Mouse (Mus musculus) MEL (cell line): ENCODE results near the gene Rasgrp3. TPM values are rescaled to one million over a fixed set of nuclear protein-coding genes. Genes with fewer than 3 reads are reported as not detected.
"Not testable (repeated sequence)": the region's sequence is repeated elsewhere in the genome, so short reads cannot be mapped to it uniquely, and the experiment has no call there.

ENCODE experiments used
- DNase-seq: peaks from one replicate; pipeline ENCODE4 v3.0.0; 2011; ENCODE audit warnings: low read depth, low spot score
- H3K27ac ChIP-seq: 2 replicates; pipeline ENCODE4 v1.5.1; 2012; ENCODE audit warnings: low read depth, mild to moderate bottlenecking, control low read depth, low read length, moderate library complexity; ENCODE audit not compliant: control insufficient read depth
- H3K27me3 ChIP-seq, 2 experiments: fragments of 150-350 bp in 1 of 2; sonication (generic) in 1 of 2; 2 replicates each; pipeline ENCODE4 v1.6.1; 2012; ENCODE audit warnings: low read length in 2 of 2, mild to moderate bottlenecking in 2 of 2, improper control_type of control experiment in 1 of 2, moderate library complexity in 1 of 2; ENCODE audit not compliant: insufficient read depth in 2 of 2, control insufficient read depth in 1 of 2
- H3K36me3 ChIP-seq, 2 experiments: 2 replicates each; pipeline ENCODE4 v1.6.1; 2012 to 2014; ENCODE audit warnings: low read length in 2 of 2, improper control_type of control experiment in 1 of 2, inconsistent platforms in 1 of 2, mild to moderate bottlenecking in 1 of 2; ENCODE audit not compliant: insufficient read depth in 2 of 2, control insufficient read depth in 1 of 2
- H3K4me1 ChIP-seq, 2 experiments: fragments of 150-350 bp in 1 of 2; sonication (generic) in 1 of 2; 2 replicates each; pipeline ENCODE4 v1.6.1; 2012; ENCODE audit warnings: low read length in 2 of 2, improper control_type of control experiment in 1 of 2, mild to moderate bottlenecking in 1 of 2; ENCODE audit not compliant: insufficient read depth in 2 of 2, control insufficient read depth in 1 of 2
- H3K4me3 ChIP-seq, 2 experiments: fragments of 150-350 bp in 1 of 2; sonication (generic) in 1 of 2; 2 replicates each; pipeline ENCODE4 v1.5.1; 2012; ENCODE audit warnings: low read depth in 2 of 2, low read length in 2 of 2, mild to moderate bottlenecking in 2 of 2, moderate library complexity in 2 of 2, control low read depth in 1 of 2, improper control_type of control experiment in 1 of 2; ENCODE audit not compliant: control insufficient read depth in 1 of 2, insufficient read depth in 1 of 2
- H3K79me2 ChIP-seq: 2 replicates; pipeline ENCODE4 v1.6.1; 2012; ENCODE audit warnings: mild to moderate bottlenecking, low read length, moderate library complexity; ENCODE audit not compliant: control insufficient read depth, poor library complexity, insufficient read depth
- H3K9ac ChIP-seq: 2 replicates; pipeline ENCODE4 v1.6.1; 2012; ENCODE audit warnings: low read depth, mild to moderate bottlenecking, control low read depth, low read length, moderate library complexity; ENCODE audit not compliant: control insufficient read depth, poor library complexity, severe bottlenecking
- H3K9me3 ChIP-seq: fragments of 150-350 bp; sonication (generic); replicated peaks from 2 replicates; pipeline ENCODE4 v1.6.1; 2012; ENCODE audit warnings: mild to moderate bottlenecking, low read length, improper control_type of control experiment, moderate library complexity; ENCODE audit not compliant: insufficient read depth
- BHLHE40 ChIP-seq: IDR thresholded peaks from 2 replicates; pipeline ENCODE4 v1.6.1; 2012; ENCODE audit warnings: low read depth, mild to moderate bottlenecking, inconsistent platforms, low read length, improper control_type of control experiment, borderline replicate concordance
- CHD1 ChIP-seq: IDR thresholded peaks from 2 replicates; pipeline ENCODE4 v1.6.1; 2012; ENCODE audit warnings: low read depth, mild to moderate bottlenecking, inconsistent platforms, low read length, improper control_type of control experiment
- CHD2 ChIP-seq: IDR thresholded peaks from 2 replicates; pipeline ENCODE4 v1.6.1; 2011; ENCODE audit warnings: low read length, improper control_type of control experiment
- ETS1 ChIP-seq: IDR thresholded peaks from 2 replicates; pipeline ENCODE4 v1.6.1; 2012; ENCODE audit warnings: low read depth, mild to moderate bottlenecking, inconsistent platforms, low read length, improper control_type of control experiment, moderate library complexity
- HCFC1 ChIP-seq: IDR thresholded peaks from 2 replicates; pipeline ENCODE4 v1.6.1; 2012; ENCODE audit warnings: low read depth, mild to moderate bottlenecking, inconsistent platforms, low read length, improper control_type of control experiment, moderate library complexity
- JUND ChIP-seq: IDR thresholded peaks from 2 replicates; pipeline ENCODE4 v1.6.1; 2011; ENCODE audit warnings: low read depth, mild to moderate bottlenecking, improper control_type of control experiment, low read length
- KAT2A ChIP-seq: conservative IDR thresholded peaks from 2 replicates; pipeline ENCODE4 v1.6.1; 2012; ENCODE audit warnings: low read depth, low read length, improper control_type of control experiment, inconsistent platforms
- MAX ChIP-seq: IDR thresholded peaks from 2 replicates; pipeline ENCODE4 v1.6.1; 2011; ENCODE audit warnings: low read length, improper control_type of control experiment
- MXI1 ChIP-seq: IDR thresholded peaks from 2 replicates; pipeline ENCODE4 v1.6.1; 2011; ENCODE audit warnings: mild to moderate bottlenecking, low read depth, low read length, improper control_type of control experiment
- NELFE ChIP-seq: IDR thresholded peaks from 2 replicates; pipeline ENCODE4 v1.6.1; 2011; ENCODE audit warnings: low read depth, low read length, improper control_type of control experiment
- POLR2A ChIP-seq, 2 experiments: IDR thresholded peaks; 2 replicates each; pipeline ENCODE4 v1.6.1; 2011 to 2012; ENCODE audit warnings: low read length in 2 of 2, mild to moderate bottlenecking in 2 of 2, control low read depth in 1 of 2, improper control_type of control experiment in 1 of 2, low read depth in 1 of 2, moderate library complexity in 1 of 2; ENCODE audit not compliant: control insufficient read depth in 1 of 2, insufficient read depth in 1 of 2, poor library complexity in 1 of 2
- SMC3 ChIP-seq: IDR thresholded peaks from 2 replicates; pipeline ENCODE4 v1.6.1; 2011; ENCODE audit warnings: low read depth, low read length, improper control_type of control experiment
- TAL1 ChIP-seq: IDR thresholded peaks from 2 replicates; pipeline ENCODE4 v1.6.1; 2012; ENCODE audit warnings: mild to moderate bottlenecking, inconsistent platforms, low read length, moderate library complexity, mixed read lengths
- TCF12 ChIP-seq: IDR thresholded peaks from 2 replicates; pipeline ENCODE4 v1.6.1; 2014; ENCODE audit warnings: low read depth, mild to moderate bottlenecking, inconsistent platforms, low read length, improper control_type of control experiment, moderate library complexity
- ZC3H11A ChIP-seq: IDR thresholded peaks from 2 replicates; pipeline ENCODE4 v1.6.1; 2012; ENCODE audit warnings: low read depth, mild to moderate bottlenecking, inconsistent platforms, low read length, improper control_type of control experiment
- ZKSCAN1 ChIP-seq: IDR thresholded peaks from 2 replicates; pipeline ENCODE4 v1.6.1; 2012; ENCODE audit warnings: low read depth, mild to moderate bottlenecking, inconsistent platforms, low read length, improper control_type of control experiment, moderate library complexity
- polyA plus RNA-seq, 2 experiments: library from polyadenylated mRNA; stranded (reverse) in 1 of 2; unstranded in 1 of 2; fragments of >175 nt in 1 of 2; fragments of >200 nt in 1 of 2; gene quantifications; 2 replicates each; pipeline versions ENCODE4 v1.2.1 to v1.2.4; 2012; ENCODE audit warnings: low replicate concordance in 2 of 2, low read depth in 1 of 2; ENCODE audit not compliant: insufficient read length in 2 of 2, insufficient read depth in 1 of 2, missing spikeins in 1 of 2
- total RNA-seq: library from RNA; depleted of rRNA; stranded (reverse); fragments of 300-350 nt; gene quantifications from 2 replicates; pipeline ENCODE4 v1.2.3, GENCODE M21; 2012

Rasgrp3 gene
- total and polyA plus RNA-seq, 3 experiments = not detected

- no peak for DNase-seq
- Histone ChIP-seq H3K27ac (no peak overlapping the region), H3K4me1 (no peaks in the 10 kb centered on the region), H3K9ac (no peak overlapping the region), H3K27me3 (no peaks in the 10 kb centered on the region), H3K79me2 (no peaks in the 10 kb centered on the region), H3K36me3 (no peaks in the 10 kb centered on the region), H3K9me3 (no peaks in the 10 kb centered on the region), H3K4me3 (no peak overlapping the region)
- TF ChIP-seq HCFC1 (no peak), NELFE (no peak), MXI1 (no peak), JUND (no peak), KAT2A (no peak), CHD1 (no peak), ZC3H11A (no peak), POLR2A (IDR thresholded peaks at IDR 0.05; ENCODE audit: control insufficient read depth in 1 of 2, insufficient read depth in 1 of 2, low read depth in 1 of 2, low read length in 2 of 2, poor library complexity in 1 of 2) (no peak), TCF12 (no peak), MAX (no peak), TAL1 (no peak), SMC3 (no peak), CHD2 (no peak)
Measured at GRCm38 (mm10) chr17:75452313-75452712, 16.6 kb downstream of the Rasgrp3 start.

- Histone ChIP-seq H3K9me3 (no peaks in the 10 kb centered on the region), H3K36me3 (no peaks in the 10 kb centered on the region), H3K9ac (no peak overlapping the region), H3K27me3 (no peaks in the 10 kb centered on the region), H3K4me1 (no peaks in the 10 kb centered on the region), H3K27ac (no peak overlapping the region), H3K79me2 (no peaks in the 10 kb centered on the region), H3K4me3 (no peak overlapping the region)
- TF ChIP-seq ETS1 (no peak), NELFE (no peak), TAL1 (no peak), BHLHE40 (no peak), HCFC1 (no peak), KAT2A (no peak), ZKSCAN1 (no peak)
- no peak for DNase-seq
Measured at GRCm38 (mm10) chr17:75453639-75454038, 17.9 kb downstream of the Rasgrp3 start.

- H3K4me3 ChIP-seq, H3K9me3 ChIP-seq, DNase-seq, H3K36me3 ChIP-seq, H3K27me3 ChIP-seq, H3K4me1 ChIP-seq, H3K79me2 ChIP-seq, H3K9ac ChIP-seq, H3K27ac ChIP-seq: not testable (repeated sequence)
Measured at GRCm38 (mm10) chr17:75456096-75456495, 20.4 kb downstream of the Rasgrp3 start.
